Mouse (Mus musculus): ENCODE results near the gene Lsamp. TPM values are rescaled to one million over a fixed set of nuclear protein-coding genes. Genes with fewer than 3 reads are reported as not detected.

Gene Lsamp
- total and polyA plus RNA-seq, 3 experiments, result not detected

DNA sequence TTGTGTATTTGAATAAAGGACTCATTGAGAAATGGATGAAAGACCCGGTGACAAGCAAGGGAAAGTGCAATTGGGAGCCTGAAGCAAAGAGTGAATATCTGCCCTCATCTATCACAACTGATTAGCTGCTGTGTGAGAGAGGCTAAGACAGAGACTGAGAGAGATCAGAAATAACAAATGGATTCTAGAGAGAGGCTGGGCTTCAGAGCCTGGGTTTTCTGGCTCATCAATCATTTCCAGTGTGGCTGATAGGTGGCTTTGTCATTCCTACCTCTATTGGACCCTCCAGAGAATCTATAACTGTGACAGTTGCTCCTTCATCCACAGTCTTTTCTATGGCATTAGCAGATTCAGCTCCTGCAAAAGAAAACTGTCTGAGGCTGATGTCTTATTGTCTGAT is 198.8 kb downstream of the Lsamp start:
- in situ Hi-C loops (cut with MboI; ENCODE audit: low pct_ligation_motif_present, low pct_unique_long_range_greater_than_20kb, low sequenced_read_pairs) (no loop called here), dilution Hi-C loops (cut with MboI; ENCODE audit: extremely low pct_ligation_motif_present, extremely low pct_unique_long_range_greater_than_20kb, low sequenced_read_pairs) (no loop called here)
- no peak for DNase-seq (ENCODE audit: extremely low read depth)
- no peaks in the 10 kb centered on the region for H3K4me1 ChIP-seq (ENCODE audit: control insufficient read depth in 1 of 2, insufficient read depth in 2 of 2)
- no peaks in the 10 kb centered on the region for H3K79me2 ChIP-seq (replicated peaks; ENCODE audit: control insufficient read depth, extremely low read depth, insufficient read depth, poor library complexity, severe bottlenecking)
- no peaks in the 10 kb centered on the region for H3K27me3 ChIP-seq (replicated peaks)
- H3K9me3 ChIP-seq (replicated peaks; ENCODE audit: low read length), result peaks cover 28% of the 10 kb centered on the region
- no peak overlapping the region for H3K4me3 ChIP-seq (replicated peaks in 1 of 3; ENCODE audit: low read depth in 2 of 3, low read length in 2 of 3, poor library complexity in 1 of 3)
- TF ChIP-seq KAT2A (IDR thresholded peaks at IDR 0.05; ENCODE audit: insufficient replicate concordance, low read length), result no peak
- TF ChIP-seq NRF1 (IDR thresholded peaks at IDR 0.05; ENCODE audit: low read depth, low read length), result no peak
- TF ChIP-seq USF2 (conservative IDR thresholded peaks at IDR 0.05; ENCODE audit: low read depth, low read length), result no peak
- no peak for TF ChIP-seq MAX (IDR thresholded peaks at IDR 0.05; ENCODE audit: low read length)
- TF ChIP-seq E2F4 (IDR thresholded peaks at IDR 0.05; ENCODE audit: insufficient replicate concordance, low read depth, low read length), result no peak
- TF ChIP-seq MAZ (IDR thresholded peaks at IDR 0.05; ENCODE audit: low read depth, low read length), result no peak
- H3K9ac ChIP-seq (ENCODE audit: insufficient read depth, low read depth), result no peak overlapping the region
- H3K27ac ChIP-seq (ENCODE audit: insufficient read depth, low read depth), result no peak overlapping the region
- no peak overlapping the region for H3K4me2 ChIP-seq (ENCODE audit: insufficient read depth, low read depth, poor library complexity, severe bottlenecking)
- no peaks in the 10 kb centered on the region for H3K36me3 ChIP-seq (replicated peaks in 1 of 2; ENCODE audit: control insufficient read depth in 1 of 2, insufficient read depth in 1 of 2, low read length in 1 of 2)

DNA sequence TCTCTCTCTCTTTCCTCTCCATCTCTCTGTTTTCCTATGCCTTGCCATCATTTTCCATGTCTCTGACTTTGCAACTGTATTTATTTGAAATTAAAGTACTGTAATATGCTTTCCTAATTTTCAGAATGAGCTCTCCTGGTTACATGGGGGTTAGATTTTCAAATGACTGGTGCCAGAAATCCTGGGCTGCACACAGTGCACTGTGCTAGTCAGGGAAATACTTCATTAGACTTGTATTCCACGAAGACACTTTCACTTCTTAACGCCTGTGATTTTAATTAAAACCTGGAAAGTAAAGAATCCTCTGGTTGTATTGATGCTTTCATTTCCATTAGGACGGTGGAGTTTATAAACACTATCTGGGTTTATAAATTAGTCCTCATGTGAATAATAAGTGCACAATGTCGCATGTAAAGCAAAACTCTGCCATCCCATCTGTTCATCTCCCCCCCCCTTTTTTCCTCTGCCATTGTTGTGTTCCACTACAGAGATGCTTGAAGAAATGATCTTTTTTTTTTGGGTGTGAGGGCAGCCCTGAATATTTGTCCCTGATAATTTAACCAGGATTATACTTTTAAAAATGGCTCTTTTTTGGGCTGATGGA is 203.9 kb downstream of the Lsamp start:
- in situ Hi-C loops (cut with MboI; ENCODE audit: low pct_ligation_motif_present, low pct_unique_long_range_greater_than_20kb, low sequenced_read_pairs), result no loop called here

DNA sequence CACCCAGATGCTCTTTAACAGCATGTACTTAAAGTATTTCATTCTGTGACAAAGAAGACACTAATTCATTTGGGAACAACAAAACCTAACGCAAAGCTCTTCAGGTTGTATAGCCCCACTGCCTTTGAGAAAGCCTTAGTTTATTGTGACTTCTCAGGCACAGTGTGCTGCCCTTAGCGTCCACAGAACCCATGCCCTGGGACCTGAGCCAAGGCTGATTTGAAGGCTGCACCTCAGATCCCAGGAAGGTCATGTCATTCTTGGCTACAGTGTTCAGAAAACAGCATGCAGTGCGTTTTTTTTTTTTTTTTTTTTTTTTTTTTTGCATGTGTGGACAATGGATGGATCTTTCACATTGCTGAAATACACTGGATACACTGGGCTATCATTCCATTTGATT is 210.2 kb downstream of the Lsamp start:
- H3K4me2 ChIP-seq (ENCODE audit: insufficient read depth, low read depth, poor library complexity, severe bottlenecking), result no peak overlapping the region
- DNase-seq (ENCODE audit: extremely low read depth), result no peak
- H3K4me3 ChIP-seq (replicated peaks in 1 of 3; ENCODE audit: low read depth in 2 of 3, low read length in 2 of 3, poor library complexity in 1 of 3), result no peak overlapping the region
- in situ Hi-C loops (cut with MboI; ENCODE audit: low pct_ligation_motif_present, low pct_unique_long_range_greater_than_20kb, low sequenced_read_pairs) (no loop called here), dilution Hi-C loops (cut with MboI; ENCODE audit: extremely low pct_ligation_motif_present, extremely low pct_unique_long_range_greater_than_20kb, low sequenced_read_pairs) (no loop called here)
- H3K4me1 ChIP-seq (ENCODE audit: control insufficient read depth in 1 of 2, insufficient read depth in 2 of 2), result no peaks in the 10 kb centered on the region
- no peak overlapping the region for H3K27ac ChIP-seq (ENCODE audit: insufficient read depth, low read depth)
- H3K36me3 ChIP-seq (replicated peaks in 1 of 2; ENCODE audit: control insufficient read depth in 1 of 2, insufficient read depth in 1 of 2, low read length in 1 of 2), result no peaks in the 10 kb centered on the region
- H3K9me3 ChIP-seq (replicated peaks; ENCODE audit: low read length), result peaks cover 56% of the 10 kb centered on the region
- TF ChIP-seq POLR2A (IDR thresholded peaks at IDR 0.05; ENCODE audit: low read depth, low read length) (no peak), PAX5 (IDR thresholded peaks at IDR 0.05; ENCODE audit: low read length) (no peak), USF1 (IDR thresholded peaks at IDR 0.05; ENCODE audit: low read depth, low read length) (no peak), MAZ (IDR thresholded peaks at IDR 0.05; ENCODE audit: low read depth, low read length) (no peak), SMC3 (IDR thresholded peaks at IDR 0.05; ENCODE audit: low read depth, low read length) (no peak), IRF4 (IDR thresholded peaks at IDR 0.05; ENCODE audit: low read depth, low read length) (no peak), TCF12 (IDR thresholded peaks at IDR 0.05; ENCODE audit: low read depth, low read length) (no peak), MEF2A (IDR thresholded peaks at IDR 0.05; ENCODE audit: borderline replicate concordance, low read depth, low read length) (no peak), RAD21 (IDR thresholded peaks at IDR 0.05; ENCODE audit: low read depth, low read length) (no peak), NELFE (IDR thresholded peaks at IDR 0.05; ENCODE audit: low read depth, low read length) (no peak), CHD1 (IDR thresholded peaks at IDR 0.05; ENCODE audit: low read depth, low read length) (no peak), ETS1 (conservative IDR thresholded peaks at IDR 0.05; ENCODE audit: low read depth, low read length) (no peak), CTCF (conservative IDR thresholded peaks at IDR 0.05 in 1 of 2, IDR thresholded peaks at IDR 0.05 in 1 of 2; ENCODE audit: low read depth in 2 of 2, low read length in 2 of 2) (no peak), E2F4 (IDR thresholded peaks at IDR 0.05; ENCODE audit: insufficient replicate concordance, low read depth, low read length) (no peak), ZNF384 (IDR thresholded peaks at IDR 0.05; ENCODE audit: low read depth, low read length) (no peak), MAX (IDR thresholded peaks at IDR 0.05; ENCODE audit: low read length) (no peak), KAT2A (IDR thresholded peaks at IDR 0.05; ENCODE audit: insufficient replicate concordance, low read length) (no peak), RCOR1 (conservative IDR thresholded peaks at IDR 0.05; ENCODE audit: low read depth, low read length) (no peak), MAFK (IDR thresholded peaks at IDR 0.05; ENCODE audit: insufficient replicate concordance, low read length) (no peak)
- no peaks in the 10 kb centered on the region for H3K27me3 ChIP-seq (replicated peaks)
- H3K79me2 ChIP-seq (replicated peaks; ENCODE audit: control insufficient read depth, extremely low read depth, insufficient read depth, poor library complexity, severe bottlenecking), result no peaks in the 10 kb centered on the region
- no peak overlapping the region for H3K9ac ChIP-seq (ENCODE audit: insufficient read depth, low read depth)

More for the DNA sequence above, 203.9 kb downstream of the Lsamp start:
- H3K4me3 ChIP-seq (replicated peaks in 1 of 3; ENCODE audit: low read depth in 2 of 3, low read length in 2 of 3, poor library complexity in 1 of 3), result no peak overlapping the region
- no peak overlapping the region for H3K9ac ChIP-seq (ENCODE audit: insufficient read depth, low read depth)
- peaks cover 38% of the 10 kb centered on the region for H3K9me3 ChIP-seq (replicated peaks; ENCODE audit: low read length)
- H3K4me1 ChIP-seq (ENCODE audit: control insufficient read depth in 1 of 2, insufficient read depth in 2 of 2), result no peaks in the 10 kb centered on the region
- DNase-seq (ENCODE audit: extremely low read depth), result no peak
- no peak for TF ChIP-seq KAT2A (IDR thresholded peaks at IDR 0.05; ENCODE audit: insufficient replicate concordance, low read length)
- TF ChIP-seq MAX (IDR thresholded peaks at IDR 0.05; ENCODE audit: low read length), result no peak
- TF ChIP-seq ZC3H11A (IDR thresholded peaks at IDR 0.05; ENCODE audit: low read depth, low read length), result no peak
- no peak for TF ChIP-seq HCFC1 (IDR thresholded peaks at IDR 0.05; ENCODE audit: low read depth, low read length)
- no peak overlapping the region for H3K4me2 ChIP-seq (ENCODE audit: insufficient read depth, low read depth, poor library complexity, severe bottlenecking)
- dilution Hi-C loops (cut with MboI; ENCODE audit: extremely low pct_ligation_motif_present, extremely low pct_unique_long_range_greater_than_20kb, low sequenced_read_pairs), result no loop called here
- no peaks in the 10 kb centered on the region for H3K27me3 ChIP-seq (replicated peaks)
- no peaks in the 10 kb centered on the region for H3K79me2 ChIP-seq (replicated peaks; ENCODE audit: control insufficient read depth, extremely low read depth, insufficient read depth, poor library complexity, severe bottlenecking)
- no peaks in the 10 kb centered on the region for H3K36me3 ChIP-seq (replicated peaks in 1 of 2; ENCODE audit: control insufficient read depth in 1 of 2, insufficient read depth in 1 of 2, low read length in 1 of 2)
- no peak overlapping the region for H3K27ac ChIP-seq (ENCODE audit: insufficient read depth, low read depth)
